Mouse (Mus musculus) common myeloid progenitor, adult 5-6 weeks (primary cell): ENCODE results near the gene Gtf2a1. TPM values are rescaled to one million over a fixed set of nuclear protein-coding genes. Genes with fewer than 3 reads are reported as not detected.
A peak's percentile ranks its signal among the peaks of the same experiment; 100 is the strongest.
"Not testable (repeated sequence)": the region's sequence is repeated elsewhere in the genome, so short reads cannot be mapped to it uniquely, and the experiment has no call there.

Experiments used
- ATAC-seq: replicated peaks from 2 replicates; pipeline ENCODE4 v1.8.0; 2016; ENCODE audit warnings: low read depth, mild to moderate bottlenecking, moderate TSS enrichment, inconsistent platforms; ENCODE audit not compliant: poor library complexity, severe bottlenecking
- total RNA-seq: library from RNA; stranded (forward); fragments of 200-1000, 187-1606 nt; gene quantifications from 2 replicates; pipeline ENCODE4 v1.2.3, GENCODE M21; 2017

Gene Gtf2a1
- total RNA-seq, result 35.4 and 44.0 TPM in 2 replicates

DNA sequence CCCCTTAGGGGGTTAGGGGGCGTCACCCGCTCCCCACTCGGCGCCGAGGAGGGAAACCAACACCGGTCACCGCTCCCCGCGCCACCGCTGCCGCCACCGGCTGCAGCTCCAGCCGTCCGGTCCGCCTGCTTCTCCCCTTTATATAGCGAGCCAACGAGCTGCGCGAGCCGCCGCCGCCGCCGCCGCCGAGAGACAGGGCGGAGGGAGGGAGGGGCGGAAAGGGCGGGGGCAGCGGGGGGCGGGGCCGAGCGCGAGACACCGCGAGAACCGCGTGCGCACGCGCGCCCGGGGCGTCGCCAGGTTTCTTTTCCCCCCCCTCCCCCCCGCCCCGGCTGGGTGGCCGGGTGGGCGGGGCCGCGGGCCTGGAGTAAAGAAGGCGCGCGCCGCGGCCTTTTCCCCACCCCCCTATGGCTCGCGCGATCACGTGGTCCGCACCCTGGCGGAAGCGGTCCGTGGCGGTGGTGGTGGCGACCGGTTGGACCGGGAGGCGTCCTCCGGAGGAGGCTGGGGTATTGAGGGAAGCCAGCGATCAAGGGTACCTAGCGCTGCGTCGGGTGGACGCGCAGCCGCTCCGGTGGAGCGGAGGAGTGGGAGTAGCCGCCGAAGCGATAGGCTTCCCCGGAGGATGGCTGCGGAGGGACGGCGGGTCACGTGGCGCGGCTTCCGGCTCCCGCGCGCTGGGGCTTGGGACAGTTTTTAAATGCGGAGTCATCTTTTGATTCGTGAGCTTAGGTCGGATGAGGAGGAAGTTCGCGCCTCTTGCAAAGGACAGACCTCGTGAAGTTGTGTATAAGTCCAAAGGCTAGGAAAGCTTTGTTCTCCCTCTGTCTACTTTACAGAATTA, at the start of gene Gtf2a1:
Gtf2a1 (minus strand) TSS at position 641 of the 844 bp plus-strand sequence.
- ATAC-seq, result peak; percentile 61

DNA sequence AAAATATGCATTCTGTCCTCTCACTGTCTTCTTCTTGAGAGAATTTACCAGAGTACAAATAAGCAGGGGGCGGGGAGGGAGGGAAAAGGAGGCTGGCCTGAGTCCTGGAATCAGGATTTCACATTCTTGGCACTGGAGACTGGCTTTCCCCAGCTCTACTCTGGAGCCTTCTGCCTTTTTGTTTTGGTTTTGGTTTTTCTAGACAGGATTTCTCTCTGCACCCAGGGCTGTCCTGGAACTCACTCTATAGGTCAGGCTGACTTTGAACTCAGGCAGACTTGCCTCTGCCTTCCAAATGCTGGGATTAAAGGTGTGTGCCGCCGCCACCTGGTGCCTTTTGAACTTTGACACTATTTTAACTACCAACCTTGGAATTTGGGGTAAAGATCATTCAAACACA, 48.1 kb upstream of the Gtf2a1 start:
- ATAC-seq, result no peak

DNA sequence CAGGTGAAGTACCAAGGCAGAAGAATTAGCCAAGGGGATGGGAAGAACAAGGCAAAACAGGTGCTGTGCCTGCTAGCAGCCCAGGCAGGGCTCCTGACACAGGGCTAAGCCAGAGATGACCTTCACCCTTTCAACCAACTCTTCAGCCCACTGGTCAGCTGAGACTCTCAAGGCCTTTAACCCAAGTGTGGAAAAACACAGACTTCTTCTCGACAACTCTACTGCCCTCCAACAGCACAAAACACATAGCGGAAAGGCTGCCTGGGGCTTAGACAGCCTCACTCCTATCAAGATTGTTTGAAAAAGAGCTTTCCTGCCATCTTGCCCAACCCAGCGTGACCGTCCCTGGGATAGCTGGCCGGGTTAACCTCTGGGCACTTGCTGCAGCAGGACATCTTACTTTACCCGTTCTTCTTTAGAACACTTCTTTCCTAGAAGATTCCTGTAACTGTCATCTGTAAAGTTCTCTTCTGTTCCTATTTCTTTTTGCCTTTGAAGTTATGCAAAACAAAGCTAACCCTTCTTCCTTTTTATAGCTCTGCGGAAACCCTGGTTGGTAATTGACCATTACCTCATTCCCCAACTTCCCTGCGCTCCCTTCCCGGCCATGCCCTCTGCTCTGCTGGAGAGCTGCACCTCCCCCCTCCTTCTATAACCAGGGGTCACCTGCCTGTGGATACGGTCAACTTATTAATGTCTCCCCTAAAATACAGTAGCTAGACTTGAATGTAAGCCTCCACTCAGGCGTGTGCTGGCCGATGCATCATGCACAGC, 47.0 kb upstream of the Gtf2a1 start:
- ATAC-seq, result no peak

DNA sequence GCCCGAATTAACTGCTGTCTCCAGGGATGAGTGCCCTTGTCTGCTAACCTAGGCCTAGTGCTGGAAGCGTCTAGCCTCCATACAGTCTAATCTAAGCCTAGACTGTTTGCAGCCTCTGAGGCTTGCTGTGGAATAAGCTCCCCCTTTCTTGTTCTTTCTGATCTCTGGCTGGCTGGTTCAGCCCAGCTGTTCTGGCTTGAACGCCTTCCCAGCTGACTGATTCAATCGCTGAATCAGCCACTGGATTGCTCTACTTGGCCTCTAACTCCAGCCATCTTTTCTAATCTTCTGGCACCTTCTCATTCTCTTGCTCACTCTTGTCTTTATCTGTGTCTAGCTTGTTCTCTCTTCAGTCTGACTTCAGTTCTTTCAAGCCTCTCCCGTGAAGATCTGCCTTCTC, 36.2 kb upstream of the Gtf2a1 start:
- ATAC-seq, result no peak

DNA sequence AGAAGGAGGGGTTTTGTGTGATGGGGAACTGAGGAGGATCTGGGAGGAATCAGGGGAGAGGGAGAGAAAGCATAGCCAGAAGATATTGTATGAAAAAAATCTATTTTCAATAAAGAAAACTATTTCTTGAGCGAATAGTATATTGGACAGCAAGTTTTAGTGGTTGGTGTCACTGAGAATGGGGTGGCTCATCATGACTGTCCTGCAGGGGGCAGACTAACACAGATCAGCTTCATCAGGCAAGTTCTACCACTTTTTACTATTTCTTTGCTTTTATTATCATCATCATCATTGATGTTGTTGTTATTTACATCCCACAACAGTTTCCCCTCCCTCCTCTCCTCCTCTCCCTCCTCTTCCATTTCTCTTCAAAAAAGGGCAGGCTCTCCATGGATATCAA, 34.7 kb upstream of the Gtf2a1 start:
- peak; percentile 79 for ATAC-seq

DNA sequence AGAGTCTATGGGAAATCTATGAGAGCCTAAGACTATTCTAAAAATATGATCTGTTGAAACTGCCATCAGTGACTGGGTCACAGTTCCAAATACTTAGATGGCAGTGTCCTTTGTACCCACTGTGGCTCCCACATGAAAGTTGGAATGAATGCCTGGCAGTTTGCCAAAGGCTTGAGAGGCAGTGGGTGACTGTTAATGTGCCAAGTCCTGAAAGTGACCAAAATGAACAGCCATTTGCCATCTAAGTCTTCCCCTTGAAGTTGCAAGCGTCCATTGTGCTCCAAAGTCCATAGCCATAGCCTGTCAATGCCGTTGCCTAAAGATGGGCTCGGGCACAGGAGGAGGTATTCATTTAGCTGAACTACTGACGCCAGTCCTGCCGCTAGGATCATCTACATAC, 19.1 kb upstream of the Gtf2a1 start:
- no peak for ATAC-seq

DNA sequence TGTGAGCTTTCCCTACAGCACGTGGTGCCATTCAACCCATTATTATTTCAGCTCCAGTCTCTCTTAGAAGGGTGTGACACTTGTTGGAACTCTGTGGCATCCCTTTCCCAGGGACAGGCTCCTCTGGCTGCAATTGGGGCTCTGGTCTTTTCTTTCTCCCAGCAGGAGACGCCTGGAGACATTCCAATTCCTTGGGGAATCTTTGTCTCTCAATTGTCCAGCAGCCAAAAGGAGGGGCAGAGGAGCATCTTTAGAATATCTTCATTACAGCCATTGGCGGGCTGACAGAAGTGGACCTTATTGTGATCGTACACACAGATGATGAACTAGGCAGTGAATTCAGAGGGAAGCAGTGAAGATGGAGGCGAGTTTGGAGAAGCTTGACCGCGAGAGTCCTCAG, 17.4 kb upstream of the Gtf2a1 start:
- no peak for ATAC-seq

DNA sequence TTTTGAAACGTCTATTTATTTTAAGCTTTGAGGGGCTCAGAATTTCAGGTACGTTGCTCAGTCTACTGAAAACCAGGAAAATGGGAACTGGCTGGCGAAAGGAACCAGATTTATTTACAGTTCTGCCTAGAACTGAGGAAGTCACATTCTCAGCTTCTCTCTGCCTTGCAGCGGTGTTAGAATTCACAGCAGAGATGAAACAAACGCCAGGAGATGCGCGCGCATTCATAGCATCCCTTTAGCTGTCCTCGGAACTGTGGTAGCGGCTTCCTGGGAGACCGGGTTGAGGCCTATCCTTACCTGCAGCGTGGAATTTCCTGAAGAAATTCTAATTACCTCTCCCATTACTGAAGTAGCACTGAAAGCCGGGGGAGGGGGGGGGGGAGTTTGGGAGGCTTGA, 16.4 kb upstream of the Gtf2a1 start:
- no peak for ATAC-seq

DNA sequence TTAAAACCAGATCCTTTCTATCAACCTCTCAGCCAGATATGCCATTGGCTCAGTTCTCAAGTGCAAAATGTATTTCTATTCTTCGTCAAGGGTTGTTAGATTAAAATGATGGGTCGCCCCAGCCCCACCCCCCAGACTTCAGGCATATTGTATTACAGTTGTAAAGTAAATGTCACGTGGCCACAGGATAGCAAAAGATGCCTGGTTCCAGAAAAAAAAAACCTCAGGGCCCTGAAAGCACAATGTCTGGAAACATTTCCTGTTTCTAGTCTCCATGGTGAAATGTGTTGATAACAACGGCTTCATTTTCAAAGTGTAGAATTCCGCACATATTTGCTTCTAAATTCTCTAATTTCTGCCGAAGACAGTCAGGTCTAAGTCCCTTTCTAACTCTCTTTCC, 14.3 kb upstream of the Gtf2a1 start:
- ATAC-seq, result 0 out of 2 replicates have a peak, but pooled peaks have one; percentile 11

DNA sequence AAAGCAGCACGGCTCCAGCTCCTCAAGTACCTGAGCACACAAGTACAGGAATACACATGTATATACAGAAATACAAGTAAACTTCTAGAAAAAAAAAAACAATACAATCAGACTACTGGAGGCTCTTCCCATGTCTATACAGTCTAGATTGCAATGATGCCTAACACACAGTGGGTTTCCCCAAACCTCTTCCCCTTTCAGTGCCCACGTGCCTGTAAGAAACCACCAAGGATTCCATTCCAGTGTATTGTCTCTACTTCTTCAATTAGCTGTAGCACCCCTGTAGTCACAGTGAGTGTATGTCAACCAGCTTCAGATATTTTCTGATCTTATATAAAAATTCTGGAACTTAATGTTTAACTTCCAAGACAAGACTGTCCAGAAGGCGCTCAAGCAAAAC, 1.8 kb upstream of the Gtf2a1 start:
- peak; percentile 31 for ATAC-seq

DNA sequence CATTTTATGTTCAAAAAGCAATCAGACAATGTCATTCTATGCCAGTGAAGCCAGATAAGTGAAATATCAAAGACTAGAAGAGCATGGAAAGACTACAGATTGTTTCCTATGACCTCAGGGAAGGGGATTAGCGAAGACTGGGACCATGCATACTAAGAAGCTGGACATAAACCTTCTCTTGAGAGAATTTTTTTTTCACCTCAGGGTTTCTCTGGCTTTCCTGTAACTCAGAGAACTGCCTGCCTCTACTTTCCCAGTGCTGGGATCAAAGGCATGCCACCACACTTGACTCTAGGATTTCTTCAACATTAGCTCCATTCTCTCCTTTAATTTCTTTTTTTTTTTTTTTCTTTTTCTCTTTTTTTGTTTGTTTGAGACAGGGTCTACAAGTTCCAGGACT, 904 bp upstream of the Gtf2a1 start:
- no peak for ATAC-seq

DNA sequence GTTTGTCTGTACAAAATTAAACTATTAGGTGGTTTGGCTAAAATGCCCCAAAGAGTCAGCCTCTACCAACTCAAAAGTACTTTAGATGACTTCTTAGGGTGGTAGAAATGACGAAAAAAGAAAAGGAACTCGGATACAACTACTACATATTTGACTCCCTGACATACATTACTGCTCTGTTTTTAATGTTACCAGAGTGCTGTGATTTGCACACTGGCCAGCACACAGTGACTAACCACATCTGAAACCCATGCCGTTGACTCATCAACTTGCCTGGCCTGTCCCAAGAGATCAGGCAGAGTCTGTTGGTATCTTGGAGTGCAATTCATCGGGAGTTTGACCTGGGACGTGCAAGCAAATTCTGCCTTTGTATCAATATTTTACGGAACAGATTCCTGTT, 429 bp upstream of the Gtf2a1 start:
- ATAC-seq, result no peak

DNA sequence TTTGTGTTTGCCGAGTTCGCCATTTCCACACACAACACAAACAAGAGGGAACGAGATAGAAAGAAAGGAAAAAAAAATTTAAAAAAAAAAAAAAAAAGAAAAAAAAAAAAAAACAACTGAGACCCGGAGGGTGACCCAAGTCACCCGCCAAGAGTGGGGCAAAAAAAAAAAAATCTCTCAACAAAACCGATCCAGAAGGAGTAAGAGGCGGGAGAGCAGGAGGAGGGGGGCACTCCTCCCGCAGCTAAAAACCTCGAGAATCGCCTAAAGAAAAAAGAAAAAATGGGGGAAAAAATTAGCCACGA, 793 bp downstream of the Gtf2a1 start:
- ATAC-seq, result no peak

DNA sequence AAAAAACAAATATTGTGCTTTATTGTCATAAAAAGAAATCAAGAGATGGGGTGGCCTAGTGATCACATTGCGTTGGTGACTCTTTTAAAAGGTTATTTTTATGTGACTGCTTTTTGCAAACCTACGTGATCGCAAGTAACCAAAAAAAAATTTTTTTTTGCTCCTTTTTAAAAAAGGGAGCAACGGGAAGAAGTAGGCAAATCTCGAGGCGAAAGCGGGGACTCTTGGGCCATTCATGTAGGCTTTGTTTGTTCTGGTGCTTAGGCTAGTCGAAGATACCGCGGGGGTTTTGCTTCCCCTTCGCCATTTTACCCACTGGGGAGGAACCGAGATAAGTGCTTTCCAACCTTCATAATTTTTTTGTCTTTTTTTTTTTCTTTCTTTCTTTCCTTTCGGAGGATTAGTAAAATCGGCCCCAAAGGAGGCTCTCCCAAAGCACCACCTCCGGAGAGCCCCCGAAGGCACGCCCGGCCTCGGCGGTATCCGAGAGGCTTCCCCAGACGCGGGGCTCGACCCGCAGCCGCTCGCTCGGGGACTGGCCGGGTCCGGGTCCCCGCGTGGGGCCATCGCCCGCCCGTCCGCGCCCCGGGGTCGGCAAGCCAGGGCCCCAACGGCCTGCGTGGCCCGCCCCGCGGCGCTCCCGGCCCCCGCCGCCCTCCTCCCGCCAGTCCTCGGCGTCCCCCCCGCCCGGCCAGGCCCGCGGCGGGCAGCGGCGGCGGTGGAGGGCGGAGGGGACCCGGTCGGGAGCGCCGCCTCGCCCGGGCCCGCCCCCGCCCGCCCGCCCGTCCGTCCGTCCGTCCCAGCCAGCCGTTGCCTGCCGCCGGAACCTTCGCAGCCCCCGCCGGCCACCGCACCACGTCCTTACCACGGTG, 1.4 kb downstream of the Gtf2a1 start:
- ATAC-seq, result no peak

DNA sequence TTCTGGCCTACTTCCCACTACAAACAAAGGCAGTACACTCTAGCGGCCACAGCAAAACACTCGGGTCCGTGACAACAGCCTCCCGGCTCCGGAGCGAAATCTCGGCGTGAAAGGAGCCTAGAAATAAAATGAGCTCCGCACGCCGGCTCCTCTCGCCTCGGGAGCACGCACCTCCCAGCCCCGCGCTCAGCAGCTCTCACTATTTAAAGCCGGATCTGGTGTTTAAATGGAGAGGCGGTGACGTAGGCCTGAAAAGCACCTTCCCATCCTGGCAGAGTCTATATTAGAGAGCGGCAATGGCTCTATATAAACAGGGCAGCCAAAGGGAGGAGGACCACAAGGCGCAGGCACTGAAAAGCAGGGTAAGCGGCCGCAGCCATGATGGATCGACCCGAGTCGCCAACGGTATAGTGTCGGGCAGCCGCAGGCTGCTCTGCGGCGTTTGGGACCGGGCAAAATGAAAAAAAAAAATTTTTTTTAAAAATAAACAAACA, 2.1 kb downstream of the Gtf2a1 start:
- ATAC-seq, result peak; percentile 60

DNA sequence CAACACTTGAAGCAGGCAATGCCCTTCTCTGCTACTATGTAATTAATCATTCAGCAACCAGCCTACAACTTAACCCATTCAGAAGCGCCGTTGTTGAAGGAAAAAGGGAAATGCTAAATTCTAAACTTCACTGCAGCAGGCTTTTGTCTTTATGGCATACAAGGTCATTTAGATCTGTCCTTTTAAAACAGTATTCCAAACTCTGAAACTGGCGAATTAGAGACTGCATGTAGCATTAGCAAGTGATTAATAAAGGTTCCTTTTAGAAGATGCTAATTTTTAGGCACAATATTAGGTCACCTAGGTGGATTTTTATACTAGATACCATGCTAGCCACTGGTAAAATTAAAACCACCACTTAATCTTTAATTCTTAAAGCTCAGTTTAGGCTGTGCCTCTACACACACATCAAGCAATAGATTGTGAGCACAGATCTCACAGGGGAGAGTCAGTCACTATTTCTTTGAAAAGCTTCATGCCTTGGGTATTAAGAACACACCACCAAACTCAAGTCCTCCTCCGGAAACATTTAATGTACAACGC, 2.7 kb downstream of the Gtf2a1 start:
- no peak for ATAC-seq

DNA sequence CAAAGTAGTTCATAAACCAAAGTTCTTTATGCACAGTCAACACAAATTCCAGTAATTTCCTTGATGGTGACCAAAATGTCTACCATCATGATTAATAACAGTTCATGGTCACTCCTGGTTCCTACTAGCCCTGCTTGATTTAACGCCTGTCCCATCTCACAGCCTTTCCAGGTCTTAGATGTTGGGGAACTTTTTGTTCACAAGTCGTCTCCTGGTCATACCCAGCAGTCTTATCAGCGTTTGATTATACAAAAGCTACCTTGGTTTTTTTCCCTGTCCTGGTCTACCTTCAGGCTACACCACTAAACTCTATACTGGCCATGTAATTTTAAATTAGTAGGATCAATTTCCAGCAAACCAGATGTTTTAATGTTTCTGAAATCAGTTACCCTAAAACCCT, 3.2 kb downstream of the Gtf2a1 start:
- ATAC-seq, result no peak

DNA sequence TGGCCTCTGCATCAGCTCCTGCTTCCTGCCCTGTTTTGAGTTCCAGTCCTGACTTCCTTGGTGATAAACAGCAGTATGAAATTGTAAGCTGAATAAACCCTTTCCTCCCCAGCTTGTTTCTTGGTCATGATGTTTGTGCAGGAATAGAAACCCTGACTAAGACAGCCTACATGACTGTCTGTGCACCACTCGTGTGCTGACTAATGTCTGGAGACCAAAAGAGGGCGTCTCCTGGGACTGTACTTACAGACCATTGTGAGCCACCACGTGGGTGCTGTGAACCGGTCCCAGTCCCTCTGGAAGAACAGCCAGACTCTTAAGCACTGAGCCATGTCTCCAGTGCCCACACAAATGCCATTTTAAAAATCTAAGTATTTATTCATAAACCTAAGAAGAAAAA, 4.5 kb downstream of the Gtf2a1 start:
- ATAC-seq, result not testable (repeated sequence)

DNA sequence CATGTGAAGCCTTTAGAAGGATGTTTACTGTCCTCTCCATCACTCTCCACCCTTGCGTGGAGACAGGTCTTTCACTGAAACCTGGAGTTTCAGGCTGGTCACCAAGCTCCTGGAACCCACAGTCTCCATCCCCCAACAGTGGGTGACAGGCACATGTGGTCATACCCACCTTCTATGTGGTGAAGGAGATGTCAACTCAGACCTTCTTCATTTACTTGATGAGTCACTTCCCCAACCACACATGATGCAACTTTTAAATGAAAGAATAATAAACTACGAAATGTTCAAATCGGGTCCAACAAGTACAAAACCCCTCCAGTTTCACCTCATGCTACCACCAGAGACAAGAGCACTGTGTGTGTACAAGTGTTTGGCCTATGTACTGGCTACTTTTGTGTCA, 5.1 kb downstream of the Gtf2a1 start:
- ATAC-seq, result peak; percentile 27

DNA sequence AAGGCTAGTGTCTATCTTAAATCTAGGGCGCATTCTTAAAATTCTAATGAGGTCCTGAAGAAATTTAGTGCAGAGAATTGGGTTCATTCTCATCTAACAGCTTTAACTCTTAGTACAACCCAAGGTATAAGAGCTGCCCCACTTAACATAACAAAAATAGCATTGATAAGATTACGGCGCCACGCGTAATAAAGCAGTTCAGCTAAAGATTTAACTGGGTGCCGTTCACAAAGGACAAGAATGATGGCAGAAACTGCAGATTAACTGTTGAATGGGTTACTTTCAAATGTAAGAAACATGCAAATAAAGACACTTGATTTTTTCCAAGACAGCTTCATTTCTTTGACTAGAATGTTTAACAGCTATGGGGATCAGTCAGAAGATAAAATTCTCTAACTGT, 6.9 kb downstream of the Gtf2a1 start:
- no peak for ATAC-seq
